Mouse (Mus musculus) bone marrow, adult 2 months (tissue): ENCODE data around the gene Nipsnap3a. TPM values are rescaled to one million over a fixed set of nuclear protein-coding genes. Genes with fewer than 3 reads are reported as not detected.

Source experiments
- H3K27ac ChIP-seq: fragments of 200-500 bp; 2 replicates; pipeline ENCODE4 v1.5.1; 2012; ENCODE audit warnings: low read depth, mild to moderate bottlenecking, control low read depth, inconsistent platforms, low read length; ENCODE audit not compliant: control insufficient read depth, poor library complexity, insufficient read depth
- H3K4me1 ChIP-seq: fragments of 200-500 bp; 2 replicates; pipeline ENCODE4 v1.6.1; 2011; ENCODE audit warnings: low read length; ENCODE audit not compliant: control insufficient read depth, insufficient read depth
- H3K4me3 ChIP-seq: fragments of 200-500 bp; replicated peaks from 2 replicates; pipeline ENCODE3; 2011; ENCODE audit warnings: mild to moderate bottlenecking, low read depth, low read length, control low read depth; ENCODE audit not compliant: control insufficient read depth
- CTCF ChIP-seq: fragments of 200-500 bp; IDR thresholded peaks from 2 replicates; pipeline ENCODE4 v1.5.1; 2011; ENCODE audit warnings: low read length, control low read depth; ENCODE audit not compliant: control insufficient read depth, insufficient read depth
- POLR2A ChIP-seq: fragments of 200-500 bp; IDR thresholded peaks from 2 replicates; pipeline ENCODE4 v1.6.1; 2011; ENCODE audit warnings: low read depth, mild to moderate bottlenecking, control low read depth, low read length, borderline replicate concordance; ENCODE audit not compliant: control insufficient read depth
- WGBS: fragments of 180-500 bp; shearing (Covaris S2); methylation state at CpG from one replicate; pipeline ENCODE4 v1.1.7; 2018; 5-methylcytosine and 5-hydroxymethylcytosine counted together
- polyA plus RNA-seq: library from polyadenylated mRNA; stranded (reverse); fragments of >200 nt; gene quantifications from 2 replicates; pipeline ENCODE4 v1.2.4, GENCODE M21; 2011; ENCODE audit warnings: low replicate concordance; ENCODE audit not compliant: missing spikeins, insufficient read depth, insufficient read length

Gene Nipsnap3a
- polyA plus RNA-seq, 1 experiment: not detected

- WGBS: 71% methylated on average over 3 of the region's 3 CpGs
Observed at GRCm38 (mm10) chr4:53027811-53028210, 38.7 kb downstream of the Nipsnap3a start.

GRCm38 (mm10) chr4:53030326-53030948 lies 41.4 kb downstream of the Nipsnap3a start:
- Histone ChIP-seq H3K4me1 (no peaks in the 10 kb centered on the region), H3K4me3 (no peak overlapping the region), H3K27ac (no peak overlapping the region)
- no peak for TF ChIP-seq POLR2A
- TF ChIP-seq CTCF: no peak
- WGBS: 61% methylated on average over 8 of the region's 8 CpGs

More at GRCm38 (mm10) chr4:53027811-53028210, 38.7 kb downstream of the Nipsnap3a start:
- Histone ChIP-seq H3K4me3 (no peak overlapping the region), H3K27ac (no peak overlapping the region), H3K4me1 (no peaks in the 10 kb centered on the region)
- TF ChIP-seq POLR2A: no peak
- no peak for TF ChIP-seq CTCF

- TF ChIP-seq POLR2A: no peak
- TF ChIP-seq CTCF: no peak
- no peak overlapping the region for H3K4me3 ChIP-seq
- H3K4me1 ChIP-seq: no peaks in the 10 kb centered on the region
- H3K27ac ChIP-seq: no peak overlapping the region
- WGBS: 86% methylated on average over 8 of the region's 8 CpGs
Observed at GRCm38 (mm10) chr4:53043819-53044218, 54.7 kb downstream of the Nipsnap3a start.

GRCm38 (mm10) chr4:53045807-53046206 lies 56.7 kb downstream of the Nipsnap3a start:
- no peaks in the 10 kb centered on the region for H3K4me1 ChIP-seq
- 84% methylated on average over 7 of the region's 7 CpGs for WGBS
- no peak for TF ChIP-seq POLR2A
- TF ChIP-seq CTCF: no peak
- no peak overlapping the region for H3K27ac ChIP-seq
- H3K4me3 ChIP-seq: no peak overlapping the region

- no peak overlapping the region for H3K27ac ChIP-seq
- WGBS: 79% methylated on average over 9 of the region's 9 CpGs
- H3K4me3 ChIP-seq: no peak overlapping the region
- no peaks in the 10 kb centered on the region for H3K4me1 ChIP-seq
- TF ChIP-seq CTCF: no peak
- no peak for TF ChIP-seq POLR2A
Observed at GRCm38 (mm10) chr4:53046238-53047022, 57.4 kb downstream of the Nipsnap3a start.

Other genes with a start within 250 kb of the Nipsnap3a start
- gene Olfr275, start 174.7 kb upstream of the Nipsnap3a start, polyA plus RNA-seq: not detected in 2 replicates
- gene Olfr273, start 130.0 kb upstream of the Nipsnap3a start, polyA plus RNA-seq: not detected in 2 replicates
- not detected in 2 replicates for gene Olfr272, start 70.1 kb upstream of the Nipsnap3a start, polyA plus RNA-seq
- gene Olfr270, start 24.7 kb upstream of the Nipsnap3a start, polyA plus RNA-seq: not detected in 2 replicates
- gene Nipsnap3b, start 22.6 kb downstream of the Nipsnap3a start, polyA plus RNA-seq: 11.8 and 18.3 TPM in 2 replicates
- 3.4 and 4.9 TPM in 2 replicates for gene Abca1, start 170.6 kb downstream of the Nipsnap3a start, polyA plus RNA-seq